Mouse (Mus musculus) E14TG2a.4 (cell line): Measurements from ENCODE around the gene Lyzl6.
A peak's percentile ranks its signal among the peaks of the same experiment; 100 is the strongest.
"Not testable (repeated sequence)": the region's sequence is repeated elsewhere in the genome, so short reads cannot be mapped to it uniquely, and the experiment has no call there.

Source experiments
- H3K27me3 ChIP-seq: 2 replicates; pipeline ENCODE4 v1.6.1; 2014; ENCODE audit warnings: low read length, control low read depth; ENCODE audit not compliant: insufficient read depth
- H3K36me3 ChIP-seq: 2 replicates; pipeline ENCODE4 v1.6.1; 2014; ENCODE audit warnings: low read length, control low read depth; ENCODE audit not compliant: insufficient read depth
- H3K4me1 ChIP-seq: replicated peaks from 2 replicates; pipeline ENCODE4 v1.6.1; 2014; ENCODE audit warnings: low read depth, low read length, control low read depth
- H3K4me3 ChIP-seq: replicated peaks from 2 replicates; pipeline ENCODE4 v1.5.1; 2014; ENCODE audit warnings: mild to moderate bottlenecking, low read length
- H3K9me3 ChIP-seq: 2 replicates; pipeline ENCODE4 v1.6.1; 2014; ENCODE audit warnings: low read length, control low read depth
- CTCF ChIP-seq: conservative IDR thresholded peaks from 2 replicates; pipeline ENCODE4 v1.5.1; 2014; ENCODE audit warnings: low read length
- NANOG ChIP-seq: IDR thresholded peaks from 2 replicates; pipeline ENCODE4 v1.6.1; 2014; ENCODE audit warnings: borderline replicate concordance, low read length, mixed read lengths
- POU5F1 ChIP-seq: IDR thresholded peaks from 2 replicates; pipeline ENCODE4 v1.6.1; 2014; ENCODE audit warnings: low read length, borderline replicate concordance

Gene Lyzl6

DNA sequence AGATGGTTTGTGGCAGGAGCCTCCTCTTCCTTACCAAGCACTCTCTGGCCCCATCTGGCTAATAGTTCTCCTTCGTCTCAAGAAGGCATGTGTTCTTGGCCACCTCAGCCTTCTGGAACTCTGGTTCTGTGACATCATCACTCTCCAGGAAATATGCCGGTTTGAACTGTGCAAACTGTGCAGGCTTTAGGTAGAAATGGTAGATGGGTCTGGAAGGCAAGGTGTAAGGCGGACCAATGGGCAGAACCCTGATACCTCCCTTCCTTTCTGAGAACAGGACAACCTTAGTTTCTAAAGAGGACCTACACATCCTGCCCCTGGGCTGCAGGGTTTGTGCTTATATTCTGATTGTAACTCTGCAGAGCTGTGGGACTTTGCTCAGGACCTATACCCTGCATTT lies at the start of gene Lyzl6:
Gene Lyzl6, minus strand, starts transcription at position 101 of the 400 bp plus-strand sequence.
- H3K9me3 ChIP-seq: no peaks in the 10 kb centered on the region
- TF ChIP-seq CTCF: no peak
- TF ChIP-seq POU5F1: no peak
- no peak for TF ChIP-seq NANOG
- H3K4me3 ChIP-seq: no peak within 1 kb of the TSS
- no peaks in the 10 kb centered on the region for H3K36me3 ChIP-seq
- H3K27me3 ChIP-seq: peaks cover 41% of the 10 kb centered on the region
- H3K4me1 ChIP-seq: no peaks in the 10 kb centered on the region

DNA sequence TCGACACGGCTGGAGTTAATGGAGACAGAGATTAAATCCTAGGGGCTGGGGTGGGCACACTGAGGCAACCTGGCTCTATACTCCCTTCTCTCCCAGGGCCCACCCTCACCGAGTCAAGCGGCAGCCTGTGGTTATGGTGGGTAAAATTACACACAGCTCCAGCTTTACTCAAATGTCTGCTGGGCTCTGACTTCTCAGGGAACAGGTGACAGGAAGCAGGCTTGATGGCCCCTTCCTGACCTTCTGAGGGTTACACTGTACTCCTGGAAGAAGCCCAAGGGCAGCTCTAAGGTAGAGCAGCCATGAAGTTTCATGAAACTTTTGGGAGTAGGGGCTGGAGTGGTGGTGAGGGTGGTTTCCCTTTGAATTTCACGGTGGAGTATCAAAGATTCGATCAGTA lies 48.0 kb upstream of the Lyzl6 start:
- Histone ChIP-seq H3K4me3 (no peak overlapping the region), H3K4me1 (peaks cover 38% of the 10 kb centered on the region), H3K27me3 (no peaks in the 10 kb centered on the region), H3K36me3 (peaks cover 86% of the 10 kb centered on the region), H3K9me3 (no peaks in the 10 kb centered on the region)
- no peak for TF ChIP-seq CTCF
- no peak for TF ChIP-seq POU5F1
- no peak for TF ChIP-seq NANOG

DNA sequence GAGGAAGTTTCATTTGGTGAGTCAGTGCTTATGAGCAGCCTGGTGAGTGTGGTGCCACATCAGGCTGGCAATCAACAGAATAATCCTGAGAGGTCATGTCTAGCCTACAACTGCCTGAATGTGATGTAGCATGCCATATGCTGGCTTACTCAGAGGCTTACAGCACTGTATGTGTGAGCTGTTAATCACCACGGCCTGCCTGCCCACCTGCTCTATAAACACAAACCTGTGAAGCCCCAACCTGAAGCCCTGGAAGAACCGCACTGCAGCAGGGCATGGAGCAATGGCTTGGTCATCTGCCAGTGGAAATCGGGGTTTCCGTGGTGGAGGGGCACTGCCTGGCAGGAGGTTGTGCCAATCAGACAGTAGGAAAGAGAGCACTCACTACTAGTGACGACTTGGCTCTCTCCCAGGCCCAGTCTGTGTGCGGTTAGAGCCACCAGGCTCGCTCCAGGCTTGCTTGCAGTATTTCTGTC lies 46.6 kb upstream of the Lyzl6 start:
- no peak overlapping the region for H3K4me3 ChIP-seq
- H3K27me3 ChIP-seq: no peaks in the 10 kb centered on the region
- H3K36me3 ChIP-seq: peaks cover 96% of the 10 kb centered on the region
- peaks cover 31% of the 10 kb centered on the region for H3K4me1 ChIP-seq
- H3K9me3 ChIP-seq: no peaks in the 10 kb centered on the region
- TF ChIP-seq NANOG: no peak
- TF ChIP-seq POU5F1: no peak
- no peak for TF ChIP-seq CTCF

DNA sequence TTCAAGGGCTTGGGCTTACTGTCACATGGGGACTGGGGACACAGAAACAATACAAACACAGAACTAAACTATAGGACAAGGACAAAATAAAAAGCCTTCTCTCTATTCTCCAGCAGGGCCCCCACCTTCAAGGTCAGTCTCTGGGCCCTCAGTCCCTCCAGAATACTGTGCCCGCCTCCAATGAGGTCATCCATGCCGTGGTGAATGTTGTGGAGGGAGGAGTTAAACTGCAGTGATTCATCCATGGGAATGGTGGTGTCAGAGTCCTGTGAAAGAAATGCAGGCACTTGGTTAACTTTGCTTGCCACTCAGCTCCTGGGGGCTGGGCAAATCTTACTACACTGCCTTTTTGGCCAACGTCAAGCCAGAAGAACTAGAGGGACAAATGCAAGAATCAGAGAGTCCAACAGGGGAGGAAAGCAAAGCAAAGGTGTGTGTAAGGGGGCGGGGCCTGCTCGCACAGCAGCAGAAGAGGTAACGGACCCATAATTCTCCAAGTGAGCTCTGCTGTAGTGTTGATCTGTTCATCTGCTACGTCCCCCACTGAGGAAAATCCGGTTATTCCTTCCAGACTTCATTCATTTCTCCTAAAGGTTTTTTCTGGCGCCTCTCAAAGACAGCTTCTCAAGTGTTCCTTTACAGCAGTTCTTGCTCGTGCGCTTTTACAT lies 45.1 kb upstream of the Lyzl6 start:
- Histone ChIP-seq H3K4me1 (peaks cover 16% of the 10 kb centered on the region), H3K4me3 (no peak overlapping the region), H3K27me3 (no peaks in the 10 kb centered on the region), H3K36me3 (peaks cover 99% of the 10 kb centered on the region), H3K9me3 (no peaks in the 10 kb centered on the region)
- TF ChIP-seq NANOG (no peak), POU5F1 (no peak), CTCF (no peak)

DNA sequence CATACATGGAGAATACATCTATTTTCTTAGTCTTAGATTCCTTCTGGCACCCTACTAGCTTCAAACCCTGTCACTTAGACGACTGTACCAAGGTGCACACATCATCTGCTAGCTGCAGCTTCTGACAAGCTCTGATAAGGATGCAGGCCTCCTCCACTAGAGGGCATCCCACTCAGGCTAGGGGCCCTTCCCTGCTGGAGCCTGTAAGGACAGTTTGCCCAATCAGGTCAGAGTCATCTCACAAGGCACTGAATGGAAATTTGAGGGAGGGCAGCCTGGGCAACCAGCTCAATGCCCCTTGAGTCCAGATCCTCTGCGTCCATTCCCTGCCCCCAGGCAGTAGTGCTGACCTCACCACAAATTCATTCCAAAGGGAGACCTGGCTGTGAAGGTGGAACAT lies 38.4 kb upstream of the Lyzl6 start:
- H3K36me3 ChIP-seq: peaks cover 64% of the 10 kb centered on the region
- TF ChIP-seq CTCF: peak; percentile 51
- H3K9me3 ChIP-seq, H3K4me3 ChIP-seq, H3K27me3 ChIP-seq, H3K4me1 ChIP-seq: not testable (repeated sequence)

DNA sequence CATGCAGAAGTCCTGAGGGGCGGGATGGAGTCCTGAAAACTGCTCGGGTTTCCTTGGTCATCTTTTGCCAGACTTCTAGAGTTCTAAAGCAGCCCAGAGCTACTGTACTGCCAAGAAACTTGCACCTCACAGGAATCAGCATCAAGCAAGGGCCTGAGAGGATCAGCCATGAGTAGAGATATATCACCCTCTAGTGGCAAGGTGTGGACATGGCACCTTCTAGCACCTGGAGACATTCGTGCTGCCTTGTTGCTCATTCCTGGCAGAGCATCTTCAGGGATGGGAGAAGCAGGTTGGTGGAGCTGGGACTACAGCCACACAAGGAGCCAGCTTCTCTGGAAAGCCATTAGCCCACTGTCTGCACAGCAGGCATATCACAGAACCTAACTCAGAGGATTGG lies 36.9 kb upstream of the Lyzl6 start:
- no peaks in the 10 kb centered on the region for H3K9me3 ChIP-seq

DNA sequence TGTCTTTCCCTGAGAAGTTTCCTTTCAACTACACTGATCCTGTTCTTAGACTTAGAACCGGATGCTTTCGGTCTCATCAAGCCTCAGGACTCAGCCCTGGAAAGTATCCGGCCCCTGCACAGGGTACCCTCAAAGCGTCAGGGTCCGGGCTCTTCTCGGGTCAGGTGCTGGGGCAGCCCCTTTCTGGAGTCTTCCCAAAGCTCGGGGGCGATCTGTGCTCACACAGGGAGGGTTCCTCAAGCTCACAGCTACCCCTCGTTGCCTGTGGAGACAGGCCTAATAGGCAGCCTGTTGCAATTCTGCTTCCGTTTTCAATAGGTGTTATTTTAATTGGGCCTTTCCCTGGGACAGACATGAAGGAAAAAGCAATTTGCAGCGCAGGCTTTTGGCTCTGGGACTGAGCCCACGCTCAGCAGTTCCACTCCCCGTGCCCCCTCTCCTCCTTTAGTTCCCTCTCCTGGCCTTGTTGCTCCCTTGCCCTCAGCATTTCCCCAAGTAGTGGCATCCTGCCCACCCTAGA lies 28.3 kb upstream of the Lyzl6 start:
- Histone ChIP-seq H3K36me3 (no peaks in the 10 kb centered on the region), H3K4me1 (peaks cover 2% of the 10 kb centered on the region), H3K9me3 (no peaks in the 10 kb centered on the region), H3K27me3 (peaks cover 12% of the 10 kb centered on the region; the same call in 1 of the 2 replicates), H3K4me3 (no peak overlapping the region)
- TF ChIP-seq CTCF: no peak
- no peak for TF ChIP-seq POU5F1
- no peak for TF ChIP-seq NANOG

More for the DNA sequence above, 36.9 kb upstream of the Lyzl6 start:
- Histone ChIP-seq H3K27me3 (no peaks in the 10 kb centered on the region), H3K4me1 (no peaks in the 10 kb centered on the region), H3K4me3 (no peak overlapping the region), H3K36me3 (peaks cover 49% of the 10 kb centered on the region)
- TF ChIP-seq CTCF (peak; percentile 95), NANOG (no peak), POU5F1 (no peak)

DNA sequence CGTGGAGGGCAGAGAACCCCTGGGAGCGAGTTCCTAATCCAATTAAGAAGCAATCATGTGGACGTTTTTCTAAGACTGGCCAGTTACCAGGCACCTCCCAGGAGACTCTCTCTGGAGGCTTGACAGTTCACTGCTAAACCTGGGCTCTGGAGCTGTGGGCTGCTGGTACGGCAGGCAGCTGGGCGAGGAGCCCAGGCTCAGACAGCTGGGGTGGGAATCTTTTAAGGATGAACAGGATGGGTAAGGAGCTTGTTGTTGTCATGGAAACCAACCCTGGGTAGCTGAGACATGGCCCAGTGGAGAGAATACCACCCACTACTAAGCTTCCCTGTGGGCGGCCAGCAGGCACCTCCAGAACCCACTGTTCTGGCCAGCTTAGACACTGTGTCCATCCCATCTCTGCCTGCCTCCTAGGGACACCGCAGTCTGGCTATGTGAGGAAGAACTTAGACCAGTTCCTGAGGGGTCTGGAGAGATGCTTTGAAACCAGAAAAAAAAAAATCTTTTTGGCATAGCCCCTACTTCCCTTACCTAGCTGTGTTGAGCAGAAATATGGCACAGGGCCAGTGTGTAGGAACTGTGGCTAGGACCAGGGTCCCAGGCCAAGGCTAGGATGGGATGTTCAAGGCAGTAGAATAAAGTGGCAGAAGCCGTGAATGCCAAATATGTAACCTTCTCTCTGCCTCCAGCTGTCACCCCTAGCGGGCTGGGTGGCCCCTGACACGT lies 27.7 kb upstream of the Lyzl6 start:
- peaks cover 12% of the 10 kb centered on the region; the same call in 1 of the 2 replicates for H3K27me3 ChIP-seq
- TF ChIP-seq POU5F1 (no peak), NANOG (no peak), CTCF (no peak)
- H3K9me3 ChIP-seq: no peaks in the 10 kb centered on the region
- H3K36me3 ChIP-seq: no peaks in the 10 kb centered on the region
- H3K4me3 ChIP-seq: no peak overlapping the region
- peaks cover 5% of the 10 kb centered on the region for H3K4me1 ChIP-seq

DNA sequence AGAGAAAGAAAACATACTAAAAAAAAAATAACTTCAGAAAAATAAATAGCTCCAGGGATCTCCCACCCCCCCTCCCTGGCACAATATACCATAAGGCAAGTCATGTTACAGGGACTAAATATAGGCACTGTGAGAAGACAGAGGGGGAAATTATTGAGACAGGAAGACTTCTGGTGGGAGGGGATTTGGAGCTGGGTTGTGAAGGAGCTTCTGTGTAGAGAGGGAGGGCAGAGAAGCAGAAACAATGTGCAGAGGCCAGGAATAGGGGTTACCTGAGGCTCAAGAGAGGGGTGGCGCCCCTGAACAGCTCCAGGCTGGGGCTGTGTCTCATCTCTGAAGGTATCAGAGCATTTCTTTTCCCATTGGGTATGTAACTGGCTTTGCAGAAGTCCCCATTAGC lies 27.0 kb upstream of the Lyzl6 start:
- H3K4me3 ChIP-seq: no peak overlapping the region
- H3K27me3 ChIP-seq: peaks cover 15% of the 10 kb centered on the region
- TF ChIP-seq NANOG (no peak), POU5F1 (no peak), CTCF (no peak)
- H3K36me3 ChIP-seq: no peaks in the 10 kb centered on the region
- peaks cover 5% of the 10 kb centered on the region for H3K4me1 ChIP-seq
- H3K9me3 ChIP-seq: no peaks in the 10 kb centered on the region
